Mouse (Mus musculus) megakaryocyte, embryonic 14.5 days (primary cell): Measurements from ENCODE around the gene Rpl36a-ps1.

ENCODE experiments used
- FLI1 ChIP-seq: IDR thresholded peaks from 2 replicates; pipeline ENCODE4 v1.6.1; 2012; ENCODE audit warnings: low read length, inconsistent platforms, mixed read lengths
- GATA1 ChIP-seq: IDR thresholded peaks from 3 replicates; pipeline ENCODE4 v1.6.1; 2012; ENCODE audit warnings: mixed read lengths, low read length, inconsistent platforms, borderline replicate concordance

DNA sequence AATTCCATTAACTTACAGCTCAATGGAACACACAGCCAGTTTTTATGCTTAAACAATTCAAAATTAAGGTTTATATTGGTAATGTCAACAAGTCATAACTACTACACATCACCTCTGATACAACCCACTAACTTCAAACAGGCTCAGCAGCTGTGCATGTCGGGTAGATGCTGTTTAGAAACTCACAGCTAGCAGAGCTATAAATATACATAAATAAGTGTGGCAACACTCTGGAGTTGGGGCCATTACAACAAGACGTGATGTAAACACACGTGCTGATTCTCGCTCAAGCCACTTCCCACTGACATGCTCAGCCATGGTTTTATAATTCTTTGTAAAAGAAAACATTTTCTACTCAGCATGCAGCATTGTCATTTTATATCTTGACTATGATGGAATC lies 41.9 kb upstream of the Rpl36a-ps1 start:
- TF ChIP-seq FLI1 = no peak
- no peak for TF ChIP-seq GATA1
